Mouse (Mus musculus): Measurements from ENCODE around the gene Lipn.

- TF ChIP-seq CTCF (IDR thresholded peaks at IDR 0.05) (no peak), EP300 (IDR thresholded peaks at IDR 0.05) (no peak)
Measured at GRCm38 (mm10) chr19:34063547-34063946, 3.6 kb upstream of the Lipn start.

Measured in lung, postnatal 0 days (tissue).